Mouse (Mus musculus): Measurements from ENCODE around the gene Gm21985. TPM values are rescaled to one million over a fixed set of nuclear protein-coding genes. Genes with fewer than 3 reads are reported as not detected.

Gm21985 gene
- polyA plus RNA-seq (2014; fragmentation: Nextera tagmentation; extraction: Ambion mirVana) = not detected in 2 replicates

DNA sequence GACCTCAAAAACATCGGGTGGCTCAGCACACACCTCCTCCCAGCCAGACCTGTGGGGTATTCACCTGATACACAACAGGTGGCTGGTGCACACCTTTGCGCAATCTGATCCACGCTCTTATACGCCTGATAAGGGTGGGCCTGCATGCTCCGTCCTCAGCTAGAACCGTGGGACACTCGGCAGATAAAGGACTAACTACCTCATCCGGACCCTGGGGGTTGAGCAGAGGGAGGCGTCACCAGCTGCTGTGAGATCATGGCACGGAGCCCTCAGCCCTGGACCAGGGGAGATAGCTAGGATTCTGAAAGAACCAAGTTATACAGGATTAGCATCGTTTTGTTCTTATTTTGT is at the start of gene Gm21985:
Gene Gm21985 (plus strand): TSS at position 73 of the 351 bp plus-strand sequence.
- 3% methylated on average over 11 of the region's 11 CpGs for WGBS
- Histone ChIP-seq H3K4me2 (ENCODE audit: low read depth, low read length) (peak within 1 kb of the TSS; percentile 82), H3K9ac (replicated peaks; ENCODE audit: low read length) (peak within 1 kb of the TSS; percentile 79), H3K4me3 (ENCODE audit: low read depth, low read length) (peak within 1 kb of the TSS; percentile 77), H3K27ac (replicated peaks; ENCODE audit: low read depth, low read length) (peak within 1 kb of the TSS; percentile 73), H3K27me3 (ENCODE audit: control insufficient read depth, insufficient read depth, low read length) (no peaks in the 10 kb centered on the region), H3K4me1 (ENCODE audit: control insufficient read depth, insufficient read depth, low read length) (no peaks in the 10 kb centered on the region), H3K9me3 (replicated peaks; ENCODE audit: control insufficient read depth, low read length) (no peaks in the 10 kb centered on the region), H3K36me3 (replicated peaks; ENCODE audit: control insufficient read depth, insufficient read depth, low read depth, low read length) (no peaks in the 10 kb centered on the region)
- peak; percentile 34 for ATAC-seq (replicated peaks; ENCODE audit: insufficient number of reproducible peaks, low FRiP score, low TSS enrichment, low read depth)
- no peak for DNase-seq (ENCODE audit: low spot score)

DNA sequence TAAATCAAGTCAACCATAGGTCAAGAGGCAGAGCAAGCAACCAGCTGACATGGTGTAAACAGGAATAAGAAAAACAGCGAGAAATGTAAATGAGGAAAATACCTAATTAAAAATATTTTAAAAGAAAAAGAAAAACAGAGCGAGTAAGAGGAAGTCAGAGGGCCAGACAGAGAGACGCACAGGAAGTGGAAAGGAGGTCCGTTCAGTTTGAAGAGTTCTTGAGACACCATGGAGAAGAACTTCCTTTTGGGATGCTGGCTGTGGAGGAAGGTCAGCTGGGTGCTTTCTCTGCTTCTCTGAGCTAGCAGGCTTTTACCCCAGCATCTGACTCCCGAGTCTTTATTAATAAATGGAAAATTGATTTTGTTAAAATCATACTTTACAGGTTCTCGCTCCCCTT is 48.5 kb upstream of the Gm21985 start:
- no peak overlapping the region for H3K27ac ChIP-seq (replicated peaks; ENCODE audit: low read depth, low read length)
- no peaks in the 10 kb centered on the region for H3K9me3 ChIP-seq (replicated peaks; ENCODE audit: control insufficient read depth, low read length)
- ATAC-seq (replicated peaks; ENCODE audit: insufficient number of reproducible peaks, low FRiP score, low TSS enrichment, low read depth) (no peak), DNase-seq (ENCODE audit: low spot score) (no peak)
- no peaks in the 10 kb centered on the region for H3K4me1 ChIP-seq (ENCODE audit: control insufficient read depth, insufficient read depth, low read length)
- no peaks in the 10 kb centered on the region for H3K27me3 ChIP-seq (ENCODE audit: control insufficient read depth, insufficient read depth, low read length)
- no peak overlapping the region for H3K4me2 ChIP-seq (ENCODE audit: low read depth, low read length)
- no peaks in the 10 kb centered on the region for H3K36me3 ChIP-seq (replicated peaks; ENCODE audit: control insufficient read depth, insufficient read depth, low read depth, low read length)
- 83% methylated on average over 6 of the region's 6 CpGs for WGBS
- H3K4me3 ChIP-seq (ENCODE audit: low read depth, low read length) = no peak overlapping the region
- H3K9ac ChIP-seq (replicated peaks; ENCODE audit: low read length) = no peak overlapping the region

DNA sequence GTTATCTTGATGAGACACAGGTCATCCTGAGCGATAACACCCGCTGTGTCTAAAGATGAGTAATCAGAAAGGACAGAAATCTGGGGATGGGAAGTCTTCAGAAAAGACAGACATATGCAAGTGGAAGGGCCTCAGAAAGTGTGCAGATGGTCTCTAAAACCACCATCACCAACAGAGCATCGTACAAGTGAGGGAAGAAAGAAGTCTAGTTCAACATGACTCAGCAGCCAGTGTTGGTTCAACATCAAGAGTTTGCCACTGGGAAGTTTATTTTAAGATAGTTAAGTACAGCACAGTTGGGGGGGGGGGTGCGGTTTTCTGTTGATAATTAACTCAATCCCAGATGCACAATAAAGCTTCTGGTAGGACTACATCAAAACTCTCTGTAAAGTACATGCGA is 45.2 kb upstream of the Gm21985 start:
- Histone ChIP-seq H3K27ac (replicated peaks; ENCODE audit: low read depth, low read length) (no peak overlapping the region), H3K4me2 (ENCODE audit: low read depth, low read length) (no peak overlapping the region), H3K4me1 (ENCODE audit: control insufficient read depth, insufficient read depth, low read length) (no peaks in the 10 kb centered on the region), H3K36me3 (replicated peaks; ENCODE audit: control insufficient read depth, insufficient read depth, low read depth, low read length) (no peaks in the 10 kb centered on the region), H3K4me3 (ENCODE audit: low read depth, low read length) (no peak overlapping the region), H3K9ac (replicated peaks; ENCODE audit: low read length) (no peak overlapping the region), H3K27me3 (ENCODE audit: control insufficient read depth, insufficient read depth, low read length) (no peaks in the 10 kb centered on the region), H3K9me3 (replicated peaks; ENCODE audit: control insufficient read depth, low read length) (no peaks in the 10 kb centered on the region)
- 91% methylated on average over 5 of the region's 5 CpGs for WGBS
- ATAC-seq (replicated peaks; ENCODE audit: insufficient number of reproducible peaks, low FRiP score, low TSS enrichment, low read depth) (no peak), DNase-seq (ENCODE audit: low spot score) (no peak)

DNA sequence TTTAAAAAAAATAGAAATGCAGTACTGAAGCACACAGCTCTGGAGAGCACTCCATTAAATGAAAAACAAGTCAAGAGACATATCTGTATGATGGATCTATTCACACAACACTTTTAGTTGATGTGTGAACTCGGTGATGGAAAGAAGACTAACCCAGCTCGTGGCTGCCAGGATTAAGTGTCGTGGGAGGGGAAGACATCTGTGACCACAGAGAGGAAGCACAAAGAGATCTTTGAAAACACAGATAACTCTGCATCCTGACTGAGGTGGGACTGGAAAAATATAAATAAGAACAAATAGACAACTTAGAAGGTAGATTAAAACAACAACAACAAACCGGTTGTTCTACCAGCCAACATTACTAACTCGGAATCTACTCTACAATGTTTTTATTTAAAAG is 43.5 kb upstream of the Gm21985 start:
- H3K9ac ChIP-seq (replicated peaks; ENCODE audit: low read length) = no peak overlapping the region
- H3K36me3 ChIP-seq (replicated peaks; ENCODE audit: control insufficient read depth, insufficient read depth, low read depth, low read length) = no peaks in the 10 kb centered on the region
- ATAC-seq (replicated peaks; ENCODE audit: insufficient number of reproducible peaks, low FRiP score, low TSS enrichment, low read depth) (no peak), DNase-seq (ENCODE audit: low spot score) (no peak)
- no peak overlapping the region for H3K27ac ChIP-seq (replicated peaks; ENCODE audit: low read depth, low read length)
- 71% methylated on average over 5 of the region's 5 CpGs for WGBS
- no peaks in the 10 kb centered on the region for H3K9me3 ChIP-seq (replicated peaks; ENCODE audit: control insufficient read depth, low read length)
- H3K4me3 ChIP-seq (ENCODE audit: low read depth, low read length) = no peak overlapping the region
- H3K27me3 ChIP-seq (ENCODE audit: control insufficient read depth, insufficient read depth, low read length) = no peaks in the 10 kb centered on the region
- no peaks in the 10 kb centered on the region for H3K4me1 ChIP-seq (ENCODE audit: control insufficient read depth, insufficient read depth, low read length)
- no peak overlapping the region for H3K4me2 ChIP-seq (ENCODE audit: low read depth, low read length)

DNA sequence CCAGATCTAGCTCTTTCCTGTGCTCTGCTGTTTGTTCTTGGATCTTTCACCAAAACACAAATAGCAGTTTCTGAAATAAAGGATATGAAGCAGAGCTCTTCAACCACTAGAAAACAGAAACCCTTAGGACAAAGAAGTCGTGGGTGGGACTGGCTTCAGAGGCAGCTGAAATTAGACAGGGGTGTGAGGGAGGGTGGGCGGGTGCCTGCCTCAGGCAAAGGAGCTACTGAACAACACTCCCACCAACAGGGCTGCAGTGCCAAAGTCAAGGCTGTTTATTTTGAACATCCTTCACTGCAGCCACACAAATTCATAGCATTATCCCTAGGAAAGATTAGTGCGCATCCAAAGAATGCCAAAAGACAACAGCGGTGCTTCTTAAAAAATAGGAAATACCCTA is 41.8 kb upstream of the Gm21985 start:
- Histone ChIP-seq H3K36me3 (replicated peaks; ENCODE audit: control insufficient read depth, insufficient read depth, low read depth, low read length) (no peaks in the 10 kb centered on the region), H3K4me2 (ENCODE audit: low read depth, low read length) (no peak overlapping the region), H3K4me1 (ENCODE audit: control insufficient read depth, insufficient read depth, low read length) (no peaks in the 10 kb centered on the region), H3K9ac (replicated peaks; ENCODE audit: low read length) (no peak overlapping the region), H3K27me3 (ENCODE audit: control insufficient read depth, insufficient read depth, low read length) (no peaks in the 10 kb centered on the region), H3K9me3 (replicated peaks; ENCODE audit: control insufficient read depth, low read length) (no peaks in the 10 kb centered on the region), H3K4me3 (ENCODE audit: low read depth, low read length) (no peak overlapping the region), H3K27ac (replicated peaks; ENCODE audit: low read depth, low read length) (no peak overlapping the region)
- WGBS = 60% methylated on average over 4 of the region's 4 CpGs
- ATAC-seq (replicated peaks; ENCODE audit: insufficient number of reproducible peaks, low FRiP score, low TSS enrichment, low read depth) (no peak), DNase-seq (ENCODE audit: low spot score) (no peak)

DNA sequence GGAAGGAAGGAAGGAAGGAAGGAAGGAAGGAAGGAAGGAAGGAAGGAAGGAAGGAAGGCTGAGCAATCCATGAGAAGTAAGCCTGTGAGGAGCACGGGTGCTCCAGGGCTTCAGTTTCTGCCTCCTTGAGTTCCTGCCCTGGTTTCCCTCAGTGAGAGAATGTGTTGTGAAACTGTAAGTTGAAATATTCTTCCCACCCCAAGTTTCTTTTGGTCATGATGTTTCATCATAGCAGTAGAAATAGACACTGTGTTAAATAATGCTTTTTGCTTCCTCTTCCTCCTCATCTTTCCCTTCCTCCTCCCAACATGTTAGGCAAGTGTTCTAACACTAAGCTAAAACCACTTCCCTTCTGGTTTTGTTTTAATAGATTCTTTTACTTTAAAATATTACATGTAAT is 33.5 kb upstream of the Gm21985 start:
- no peak overlapping the region for H3K9ac ChIP-seq (replicated peaks; ENCODE audit: low read length)
- H3K27me3 ChIP-seq (ENCODE audit: control insufficient read depth, insufficient read depth, low read length) = no peaks in the 10 kb centered on the region
- DNase-seq (ENCODE audit: low spot score) (no peak), ATAC-seq (replicated peaks; ENCODE audit: insufficient number of reproducible peaks, low FRiP score, low TSS enrichment, low read depth) (no peak)
- H3K36me3 ChIP-seq (replicated peaks; ENCODE audit: control insufficient read depth, insufficient read depth, low read depth, low read length) = no peaks in the 10 kb centered on the region
- no peaks in the 10 kb centered on the region for H3K9me3 ChIP-seq (replicated peaks; ENCODE audit: control insufficient read depth, low read length)
- no peak overlapping the region for H3K4me3 ChIP-seq (ENCODE audit: low read depth, low read length)
- H3K27ac ChIP-seq (replicated peaks; ENCODE audit: low read depth, low read length) = no peak overlapping the region
- WGBS = 82% methylated on average over 1 of the region's 1 CpGs
- H3K4me1 ChIP-seq (ENCODE audit: control insufficient read depth, insufficient read depth, low read length) = no peaks in the 10 kb centered on the region
- H3K4me2 ChIP-seq (ENCODE audit: low read depth, low read length) = no peak overlapping the region

DNA sequence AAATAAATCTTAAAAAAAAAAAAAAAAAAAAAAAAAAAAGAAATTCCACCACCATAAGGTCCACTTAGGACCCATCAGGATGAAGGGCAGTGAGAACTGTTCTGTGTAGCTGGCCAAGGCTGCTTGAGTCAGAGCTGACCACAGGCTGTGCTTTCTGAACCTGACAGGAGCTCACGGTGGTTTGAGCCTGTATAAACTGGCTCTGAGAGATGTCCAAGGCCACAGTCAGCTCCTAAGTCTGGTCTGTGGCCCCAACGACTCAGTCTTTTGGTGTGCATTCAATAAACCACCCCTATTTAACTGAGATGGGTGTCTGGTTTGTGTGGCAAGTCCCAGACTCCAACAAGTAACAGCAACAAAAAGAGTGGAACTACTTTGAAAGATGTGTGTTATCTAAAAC is 29.5 kb upstream of the Gm21985 start:
- Histone ChIP-seq H3K9me3 (replicated peaks; ENCODE audit: control insufficient read depth, low read length) (no peaks in the 10 kb centered on the region), H3K4me1 (ENCODE audit: control insufficient read depth, insufficient read depth, low read length) (no peaks in the 10 kb centered on the region; the same call in 1 of the 2 replicates), H3K9ac (replicated peaks; ENCODE audit: low read length) (no peak overlapping the region), H3K4me3 (ENCODE audit: low read depth, low read length) (no peak overlapping the region), H3K4me2 (ENCODE audit: low read depth, low read length) (no peak overlapping the region), H3K36me3 (replicated peaks; ENCODE audit: control insufficient read depth, insufficient read depth, low read depth, low read length) (no peaks in the 10 kb centered on the region), H3K27ac (replicated peaks; ENCODE audit: low read depth, low read length) (no peak overlapping the region), H3K27me3 (ENCODE audit: control insufficient read depth, insufficient read depth, low read length) (no peaks in the 10 kb centered on the region)
- DNase-seq (ENCODE audit: low spot score) (no peak), ATAC-seq (replicated peaks; ENCODE audit: insufficient number of reproducible peaks, low FRiP score, low TSS enrichment, low read depth) (no peak)
- WGBS = 82% methylated on average over 2 of the region's 2 CpGs

DNA sequence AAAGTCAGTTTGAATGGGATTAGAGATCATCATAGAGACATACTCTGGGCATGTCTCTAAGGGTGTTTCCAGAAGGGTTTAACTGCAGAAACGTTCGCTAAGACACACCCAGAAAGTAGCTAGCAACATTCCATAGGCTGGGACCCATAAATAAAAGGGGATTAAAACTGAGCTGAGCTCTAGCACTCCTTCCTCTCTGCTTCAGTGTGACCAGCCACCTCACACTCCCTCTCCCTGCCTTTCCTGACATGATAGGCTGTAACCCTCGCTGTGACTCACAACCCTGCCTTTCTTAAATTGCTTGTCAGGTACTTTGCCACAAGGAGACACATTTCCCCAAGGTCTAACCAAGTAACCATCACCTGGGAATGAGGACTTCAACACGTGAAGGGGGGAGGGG is 28.1 kb upstream of the Gm21985 start:
- Histone ChIP-seq H3K36me3 (replicated peaks; ENCODE audit: control insufficient read depth, insufficient read depth, low read depth, low read length) (no peaks in the 10 kb centered on the region), H3K9ac (replicated peaks; ENCODE audit: low read length) (no peak overlapping the region), H3K4me1 (ENCODE audit: control insufficient read depth, insufficient read depth, low read length) (no peaks in the 10 kb centered on the region; the same call in 1 of the 2 replicates), H3K4me2 (ENCODE audit: low read depth, low read length) (no peak overlapping the region), H3K27ac (replicated peaks; ENCODE audit: low read depth, low read length) (no peak overlapping the region), H3K9me3 (replicated peaks; ENCODE audit: control insufficient read depth, low read length) (no peaks in the 10 kb centered on the region), H3K27me3 (ENCODE audit: control insufficient read depth, insufficient read depth, low read length) (no peaks in the 10 kb centered on the region), H3K4me3 (ENCODE audit: low read depth, low read length) (no peak overlapping the region)
- ATAC-seq (replicated peaks; ENCODE audit: insufficient number of reproducible peaks, low FRiP score, low TSS enrichment, low read depth) (no peak), DNase-seq (ENCODE audit: low spot score) (no peak)
- WGBS = 6% methylated on average over 4 of the region's 4 CpGs
